Mouse (Mus musculus) myocyte (in vitro differentiated cells): ENCODE results near the gene 2700049A03Rik. TPM values are rescaled to one million over a fixed set of nuclear protein-coding genes. Genes with fewer than 3 reads are reported as not detected.

ENCODE experiments used
- H3K27me3 ChIP-seq: one replicate; pipeline ENCODE4 v1.6.1; 2011; ENCODE audit not compliant: control insufficient read depth, insufficient read depth, insufficient read length
- H3K36me3 ChIP-seq: one replicate; pipeline ENCODE4 v1.6.1; 2011; ENCODE audit not compliant: control insufficient read depth, insufficient read depth
- H3K4me2 ChIP-seq: one replicate; pipeline ENCODE4 v1.6.1; 2011; ENCODE audit warnings: low read depth, control low read depth
- H3K4me3 ChIP-seq: one replicate; pipeline ENCODE4 v1.5.1; 2011; ENCODE audit warnings: mild to moderate bottlenecking, control low read depth, moderate library complexity
- H3K79me2 ChIP-seq: one replicate; pipeline ENCODE4 v1.6.1; 2011; ENCODE audit not compliant: control insufficient read depth, insufficient read depth
- H3ac ChIP-seq: one replicate; pipeline ENCODE4 v1.6.1; 2011; ENCODE audit not compliant: control insufficient read depth, insufficient read length
- CEBPB ChIP-seq: IDR thresholded peaks from 2 replicates; pipeline ENCODE4 v1.6.1; 2011; ENCODE audit warnings: mild to moderate bottlenecking, moderate library complexity; ENCODE audit not compliant: poor library complexity, insufficient read depth, severe bottlenecking
- E2F4 ChIP-seq: IDR thresholded peaks from one replicate; pipeline ENCODE4 v1.6.1; 2011; ENCODE audit warnings: mild to moderate bottlenecking, control low read depth, moderate library complexity; ENCODE audit not compliant: insufficient read depth
- MAX ChIP-seq: IDR thresholded peaks from one replicate; pipeline ENCODE4 v1.6.1; 2011; ENCODE audit warnings: low read depth, mild to moderate bottlenecking, control low read depth
- MYOD1 ChIP-seq, 3 experiments: IDR thresholded peaks; one replicate each; pipeline ENCODE4 v1.6.1; 2011; ENCODE audit warnings: control low read depth in 2 of 3, low read depth in 2 of 3, mild to moderate bottlenecking in 2 of 3, moderate library complexity in 1 of 3; ENCODE audit not compliant: insufficient read length in 2 of 3, control insufficient read depth in 1 of 3
- MYOG ChIP-seq, 3 experiments: IDR thresholded peaks; one replicate each; pipeline ENCODE4 v1.6.1; 2011; ENCODE audit warnings: control low read depth in 2 of 3, low read depth in 2 of 3, mild to moderate bottlenecking in 2 of 3; ENCODE audit not compliant: insufficient read length in 2 of 3, control insufficient read depth in 1 of 3, insufficient read depth in 1 of 3
- POLR2A ChIP-seq: IDR thresholded peaks from one replicate; pipeline ENCODE4 v1.6.1; 2011; ENCODE audit warnings: low read depth, mild to moderate bottlenecking, control low read depth, moderate library complexity; ENCODE audit not compliant: insufficient read length
- POLR2AphosphoS2 ChIP-seq: IDR thresholded peaks from one replicate; pipeline ENCODE4 v1.6.1; 2011; ENCODE audit warnings: low read depth, control low read depth; ENCODE audit not compliant: insufficient read length
- REST ChIP-seq: IDR thresholded peaks from one replicate; pipeline ENCODE4 v1.6.1; 2011; ENCODE audit warnings: mild to moderate bottlenecking, control low read depth, moderate library complexity; ENCODE audit not compliant: insufficient read depth, insufficient read length
- SRF ChIP-seq: IDR thresholded peaks from one replicate; pipeline ENCODE4 v1.6.1; 2011; ENCODE audit warnings: low read depth; ENCODE audit not compliant: control insufficient read depth, insufficient read length
- TCF12 ChIP-seq: IDR thresholded peaks from one replicate; pipeline ENCODE4 v1.6.1; 2011; ENCODE audit warnings: mild to moderate bottlenecking, control low read depth; ENCODE audit not compliant: poor library complexity, insufficient read depth, severe bottlenecking
- TCF3 ChIP-seq: IDR thresholded peaks from one replicate; pipeline ENCODE4 v1.6.1; 2011; ENCODE audit warnings: low read depth, control low read depth; ENCODE audit not compliant: insufficient read length
- USF1 ChIP-seq: IDR thresholded peaks from one replicate; pipeline ENCODE4 v1.6.1; 2011; ENCODE audit warnings: low read depth, mild to moderate bottlenecking, control low read depth, moderate library complexity
- polyA plus RNA-seq: library from polyadenylated mRNA; unstranded; fragments of >200 nt; fragmentation: generic; extraction: Trizol; gene quantifications from one replicate; pipeline ENCODE4 v1.2.1, GENCODE M21; 2012; ENCODE audit warnings: missing spikeins

The 2700049A03Rik gene
- polyA plus RNA-seq, 1 experiment = 1.9 TPM

DNA sequence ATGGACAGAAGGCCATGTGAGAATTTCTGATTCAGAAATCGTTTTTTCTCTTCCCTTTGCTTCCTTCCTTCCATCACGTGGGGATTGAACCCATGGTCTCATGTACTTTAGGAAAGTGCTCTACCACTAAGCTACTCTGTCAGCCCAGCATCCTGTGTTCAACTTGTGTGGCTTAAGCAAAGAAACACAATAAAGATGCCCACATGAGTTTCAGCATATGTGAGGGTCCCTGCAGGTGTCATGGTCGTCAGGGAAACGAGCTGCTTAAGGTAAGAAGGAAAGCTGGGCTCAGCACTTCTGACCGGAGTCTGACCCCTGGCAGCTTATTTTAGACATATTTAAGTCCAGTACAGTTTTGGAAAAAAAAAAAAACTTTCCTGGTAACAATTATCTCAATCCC, 134.5 kb downstream of the 2700049A03Rik start:
- Histone ChIP-seq H3K36me3 (no peaks in the 10 kb centered on the region), H3K27me3 (no peaks in the 10 kb centered on the region), H3K4me2 (no peak overlapping the region), H3K4me3 (no peak overlapping the region), H3ac (no peak overlapping the region), H3K79me2 (no peaks in the 10 kb centered on the region)
- TF ChIP-seq MYOD1 (IDR thresholded peaks at IDR 0.05; ENCODE audit: control insufficient read depth in 1 of 3, insufficient read length in 2 of 3, low read depth in 2 of 3) (no peak), E2F4 (no peak), POLR2A (no peak), CEBPB (no peak), USF1 (no peak), SRF (no peak), POLR2AphosphoS2 (no peak), TCF12 (no peak), MAX (no peak), REST (no peak), TCF3 (no peak), MYOG (IDR thresholded peaks at IDR 0.05; ENCODE audit: control insufficient read depth in 1 of 3, insufficient read depth in 1 of 3, insufficient read length in 2 of 3, low read depth in 2 of 3) (no peak)

DNA sequence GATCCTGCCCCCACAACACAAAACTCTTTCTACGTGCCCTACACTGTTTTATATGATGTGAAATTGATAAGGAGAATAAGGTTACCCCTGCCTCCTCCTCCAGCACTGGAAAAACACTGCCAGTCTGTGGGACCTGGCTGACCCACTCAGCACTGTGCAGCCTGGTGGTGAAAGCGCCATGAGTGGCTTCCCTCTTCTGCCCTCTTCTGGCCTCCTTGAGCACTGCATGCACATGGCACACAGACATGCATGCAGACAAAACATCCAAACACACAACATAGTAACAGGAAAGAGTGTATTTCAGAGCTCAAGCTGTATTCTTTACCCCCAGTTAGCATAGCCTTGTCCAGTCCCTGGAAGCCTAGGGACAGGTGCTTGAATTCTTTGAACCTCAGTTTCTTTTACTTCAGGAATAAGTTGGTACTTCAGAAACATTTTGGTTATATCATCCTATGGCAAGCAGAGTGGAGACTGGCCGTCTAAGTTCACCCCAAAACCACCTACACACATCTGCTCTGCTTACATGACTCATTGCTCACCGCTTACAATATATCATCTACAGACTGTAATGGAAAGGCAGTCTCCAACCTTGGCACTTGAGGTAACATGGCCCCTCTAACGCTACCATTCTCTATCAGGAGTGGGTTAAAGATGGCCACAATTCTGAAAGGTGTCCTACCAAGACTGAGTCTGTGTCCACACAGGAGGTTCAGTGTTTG, 138.0 kb downstream of the 2700049A03Rik start:
- H3K36me3 ChIP-seq = no peaks in the 10 kb centered on the region
- H3K4me3 ChIP-seq = no peak overlapping the region
- H3K27me3 ChIP-seq = no peaks in the 10 kb centered on the region
- no peak overlapping the region for H3K4me2 ChIP-seq
- H3K79me2 ChIP-seq = no peaks in the 10 kb centered on the region
- no peak overlapping the region for H3ac ChIP-seq
- TF ChIP-seq SRF = no peak
- TF ChIP-seq USF1 = no peak
- TF ChIP-seq E2F4 = no peak
- TF ChIP-seq MYOG (IDR thresholded peaks at IDR 0.05; ENCODE audit: control insufficient read depth in 1 of 3, insufficient read depth in 1 of 3, insufficient read length in 2 of 3, low read depth in 2 of 3) = no peak
- no peak for TF ChIP-seq POLR2A
- TF ChIP-seq CEBPB = no peak
- no peak for TF ChIP-seq TCF12
- no peak for TF ChIP-seq MAX
- TF ChIP-seq TCF3 = no peak
- no peak for TF ChIP-seq REST
- TF ChIP-seq POLR2AphosphoS2 = no peak
- no peak for TF ChIP-seq MYOD1 (IDR thresholded peaks at IDR 0.05; ENCODE audit: control insufficient read depth in 1 of 3, insufficient read length in 2 of 3, low read depth in 2 of 3)

DNA sequence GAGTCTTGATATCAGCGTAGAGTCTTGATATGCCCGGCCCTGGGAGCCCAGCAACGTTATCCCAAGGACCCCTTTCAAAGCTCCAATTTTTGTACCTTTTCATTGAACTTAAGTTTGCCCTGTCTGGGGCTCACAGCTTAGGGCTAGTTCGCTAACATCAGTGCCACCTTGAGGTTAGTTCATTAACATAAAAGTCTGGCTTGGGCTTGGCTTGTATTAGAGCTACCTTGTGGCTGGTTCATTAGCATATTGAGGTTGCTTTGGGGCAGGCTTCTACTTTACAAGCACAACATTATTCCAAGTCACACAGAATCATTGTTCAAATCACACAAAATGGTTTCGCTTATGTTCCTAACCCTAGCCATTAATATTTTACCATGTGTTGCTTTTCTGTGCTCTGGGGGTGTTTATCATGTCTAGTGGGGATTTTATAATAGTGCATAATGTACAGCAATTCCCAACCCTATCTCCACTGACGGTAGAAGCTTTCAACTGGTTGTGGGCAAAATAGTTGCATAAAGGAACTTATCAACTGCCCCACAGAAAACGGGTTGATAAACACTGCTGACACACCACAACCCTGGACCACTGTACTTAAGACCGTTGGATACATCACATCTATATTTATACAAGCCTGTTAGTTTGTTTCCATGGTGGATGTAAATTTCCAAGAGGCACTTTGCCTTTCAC, 139.4 kb downstream of the 2700049A03Rik start:
- H3K4me2 ChIP-seq = no peak overlapping the region
- H3K79me2 ChIP-seq = no peaks in the 10 kb centered on the region
- no peaks in the 10 kb centered on the region for H3K36me3 ChIP-seq
- H3ac ChIP-seq = no peak overlapping the region
- no peaks in the 10 kb centered on the region for H3K27me3 ChIP-seq
- TF ChIP-seq MYOD1 (IDR thresholded peaks at IDR 0.05; ENCODE audit: control insufficient read depth in 1 of 3, insufficient read length in 2 of 3, low read depth in 2 of 3) = no peak
- TF ChIP-seq TCF12 = no peak
- no peak for TF ChIP-seq E2F4
- no peak for TF ChIP-seq CEBPB
- TF ChIP-seq USF1 = no peak
- no peak for TF ChIP-seq MAX
- TF ChIP-seq REST = no peak
- no peak for TF ChIP-seq TCF3
- TF ChIP-seq POLR2AphosphoS2 = no peak
- TF ChIP-seq SRF = no peak
- no peak for TF ChIP-seq MYOG (IDR thresholded peaks at IDR 0.05; ENCODE audit: control insufficient read depth in 1 of 3, insufficient read depth in 1 of 3, insufficient read length in 2 of 3, low read depth in 2 of 3)
- no peak overlapping the region for H3K4me3 ChIP-seq

DNA sequence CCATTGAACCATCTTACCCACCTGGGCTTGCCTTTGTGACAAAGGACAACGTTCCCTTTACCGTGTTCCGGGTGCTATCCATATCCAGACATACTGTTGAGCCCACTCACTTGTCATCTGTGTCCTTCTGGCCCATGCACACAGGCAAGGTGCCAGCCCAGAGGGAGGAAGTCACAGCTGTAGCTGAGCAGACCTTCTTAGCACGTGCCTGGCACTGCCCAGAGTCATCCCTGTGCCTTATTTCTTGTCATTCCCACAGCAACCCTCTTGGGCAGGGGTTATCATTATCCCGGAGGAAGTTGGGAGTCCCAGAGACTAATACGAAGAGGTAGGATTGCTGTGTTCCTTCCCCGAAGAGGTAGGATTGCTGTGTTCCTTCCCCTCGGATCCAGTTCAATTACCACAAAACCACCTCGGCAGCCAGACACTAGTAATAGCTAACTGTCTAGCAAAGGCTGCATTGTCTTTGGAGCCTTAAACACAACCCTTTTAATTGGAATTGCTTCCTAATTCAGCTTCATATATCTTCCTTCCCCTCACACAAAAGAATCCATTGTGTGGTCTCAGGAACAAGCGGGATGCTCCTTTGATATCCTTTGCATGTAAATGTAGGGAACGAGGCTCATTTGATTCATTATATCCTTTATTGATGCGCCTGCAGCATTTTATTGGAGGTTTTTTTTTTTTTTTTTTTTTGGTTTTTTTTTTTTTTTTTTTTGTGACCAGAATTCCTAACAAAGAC, 143.0 kb downstream of the 2700049A03Rik start:
- no peaks in the 10 kb centered on the region for H3K36me3 ChIP-seq
- no peaks in the 10 kb centered on the region for H3K79me2 ChIP-seq
- no peak overlapping the region for H3ac ChIP-seq
- no peak overlapping the region for H3K4me2 ChIP-seq
- TF ChIP-seq REST (no peak), CEBPB (no peak), MAX (no peak), SRF (no peak), TCF12 (no peak), POLR2A (no peak), MYOD1 (IDR thresholded peaks at IDR 0.05; ENCODE audit: control insufficient read depth in 1 of 3, insufficient read length in 2 of 3, low read depth in 2 of 3) (no peak), TCF3 (no peak)
- no peak overlapping the region for H3K4me3 ChIP-seq
- H3K27me3 ChIP-seq = no peaks in the 10 kb centered on the region
